Mouse (Mus musculus): ENCODE results near the gene Gm44511. TPM values are rescaled to one million over a fixed set of nuclear protein-coding genes. Genes with fewer than 3 reads are reported as not detected.
A peak's percentile ranks its signal among the peaks of the same experiment; 100 is the strongest.

Gm44511 gene
- total and polyA plus RNA-seq, 3 experiments, result not detected

DNA sequence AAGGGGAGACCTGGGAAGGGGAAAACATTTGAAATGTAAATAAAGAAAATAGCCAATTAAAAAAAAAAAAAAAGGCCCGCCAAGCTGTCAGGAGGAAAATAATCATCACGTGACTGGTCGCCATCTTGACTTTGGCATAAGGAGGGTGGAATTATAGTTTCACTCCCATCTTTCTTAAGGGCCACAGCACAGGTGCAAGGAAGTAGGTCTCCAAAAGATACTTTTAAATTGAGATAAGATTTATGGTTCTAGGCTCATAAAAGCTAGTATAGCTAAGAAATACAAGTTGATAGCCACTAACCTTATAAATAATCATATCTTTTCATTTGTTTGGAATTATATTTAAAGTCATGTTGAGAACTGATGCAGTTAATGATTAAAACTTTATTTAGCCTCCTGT lies 28.8 kb upstream of the Gm44511 start:
- TF ChIP-seq GATA1 (IDR thresholded peaks at IDR 0.05; ENCODE audit: borderline replicate concordance, low read length) (no peak), POLR2AphosphoS5 (IDR thresholded peaks at IDR 0.05; ENCODE audit: insufficient replicate concordance, low read depth, low read length) (no peak), GATA2 (IDR thresholded peaks at IDR 0.05; ENCODE audit: borderline replicate concordance, low read depth, low read length) (no peak), TAL1 (conservative IDR thresholded peaks at IDR 0.05; ENCODE audit: low read depth, low read length) (no peak), CTCF (IDR thresholded peaks at IDR 0.05; ENCODE audit: low read depth, low read length) (no peak)
- H3K4me1 ChIP-seq (ENCODE audit: insufficient read depth, low read depth, low read length), result no peaks in the 10 kb centered on the region
- H3K9me3 ChIP-seq (replicated peaks), result peaks cover 37% of the 10 kb centered on the region
- DNase-seq (ENCODE audit: low spot score) (no peak), ATAC-seq (ENCODE audit: extremely low read depth, insufficient number of reproducible peaks, low FRiP score, poor library complexity, severe bottlenecking) (no peak)
- H3K36me3 ChIP-seq (replicated peaks), result no peaks in the 10 kb centered on the region
- no peak overlapping the region for H3K4me3 ChIP-seq (ENCODE audit: low read depth, low read length)
- no peaks in the 10 kb centered on the region for H3K27me3 ChIP-seq (ENCODE audit: insufficient read depth, low read length)

DNA sequence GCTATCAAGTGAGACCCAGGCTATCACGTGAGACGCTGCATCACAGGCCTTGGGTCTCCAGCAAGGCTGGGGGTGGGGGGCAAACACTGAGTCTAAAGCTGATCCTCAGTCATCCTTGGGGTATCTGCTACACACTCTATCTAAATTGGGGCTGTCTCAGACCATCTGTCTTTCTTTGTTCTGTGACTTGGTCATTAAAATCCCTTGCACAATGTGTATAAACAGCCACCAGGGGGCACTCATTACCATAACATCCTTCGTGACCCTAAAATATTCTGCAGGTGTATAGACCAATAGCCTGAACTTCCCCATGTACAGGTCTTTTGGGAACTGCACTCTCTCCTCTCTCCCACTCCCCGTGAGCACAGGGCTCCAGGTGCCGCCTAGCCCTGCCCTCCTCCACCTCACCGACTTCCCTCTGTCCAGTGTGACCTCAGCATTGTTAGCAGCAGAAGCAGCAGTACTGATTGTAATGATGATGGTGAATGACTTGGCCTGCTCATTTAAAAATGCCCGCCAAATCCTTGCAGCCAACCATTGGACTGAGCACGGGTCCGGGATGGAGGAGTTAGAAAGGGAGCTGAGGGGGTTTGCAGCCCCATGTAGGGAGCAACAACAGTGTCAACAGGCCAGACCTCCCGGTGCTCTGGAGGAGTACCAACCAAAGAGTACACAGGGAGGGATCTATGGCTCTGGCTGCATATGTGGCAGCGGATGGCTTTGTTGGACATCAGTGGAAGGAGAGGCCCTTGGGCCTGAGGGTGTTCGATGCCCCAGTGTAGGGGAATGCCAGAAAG lies 28.1 kb upstream of the Gm44511 start:
- Histone ChIP-seq H3K36me3 (replicated peaks) (no peaks in the 10 kb centered on the region), H3K4me1 (ENCODE audit: insufficient read depth, low read depth, low read length) (no peaks in the 10 kb centered on the region), H3K4me3 (ENCODE audit: low read depth, low read length) (no peak overlapping the region), H3K9me3 (replicated peaks) (peaks cover 39% of the 10 kb centered on the region), H3K27me3 (ENCODE audit: insufficient read depth, low read length) (no peaks in the 10 kb centered on the region)
- ATAC-seq (ENCODE audit: extremely low read depth, insufficient number of reproducible peaks, low FRiP score, poor library complexity, severe bottlenecking) (no peak; the same call in 1 of the 2 replicates), DNase-seq (ENCODE audit: low spot score) (no peak)
- TF ChIP-seq GATA2 (IDR thresholded peaks at IDR 0.05; ENCODE audit: borderline replicate concordance, low read depth, low read length), result no peak

DNA sequence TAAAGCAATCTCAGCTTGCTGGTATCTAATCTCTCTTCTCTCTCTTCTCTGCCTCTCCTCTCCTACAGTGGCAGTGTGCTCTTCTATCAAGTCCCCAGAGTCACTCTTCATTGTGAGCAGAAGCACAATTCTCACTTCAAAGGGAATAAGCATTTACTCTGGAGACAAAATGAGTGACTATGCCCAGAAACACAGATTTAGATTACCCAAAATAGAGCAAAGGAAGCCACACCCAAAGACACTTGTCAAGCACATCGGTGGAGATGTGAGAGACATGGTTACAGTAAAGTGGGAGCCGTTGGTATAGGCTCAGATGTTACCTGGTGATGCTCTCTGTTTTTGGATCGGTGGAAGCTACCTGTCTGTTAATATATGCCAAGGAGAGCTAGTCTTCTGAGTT lies 26.7 kb upstream of the Gm44511 start:
- Histone ChIP-seq H3K4me3 (ENCODE audit: low read depth, low read length) (no peak overlapping the region), H3K9me3 (replicated peaks) (peaks cover 36% of the 10 kb centered on the region), H3K27me3 (ENCODE audit: insufficient read depth, low read length) (no peaks in the 10 kb centered on the region), H3K36me3 (replicated peaks) (no peaks in the 10 kb centered on the region), H3K4me1 (ENCODE audit: insufficient read depth, low read depth, low read length) (no peaks in the 10 kb centered on the region)
- TF ChIP-seq POLR2AphosphoS5 (IDR thresholded peaks at IDR 0.05; ENCODE audit: insufficient replicate concordance, low read depth, low read length) (no peak), CTCF (IDR thresholded peaks at IDR 0.05; ENCODE audit: low read depth, low read length) (no peak), GATA2 (IDR thresholded peaks at IDR 0.05; ENCODE audit: borderline replicate concordance, low read depth, low read length) (no peak), GATA1 (IDR thresholded peaks at IDR 0.05; ENCODE audit: borderline replicate concordance, low read length) (no peak)
- ATAC-seq (ENCODE audit: extremely low read depth, insufficient number of reproducible peaks, low FRiP score, poor library complexity, severe bottlenecking) (no peak), DNase-seq (ENCODE audit: low spot score) (no peak)

DNA sequence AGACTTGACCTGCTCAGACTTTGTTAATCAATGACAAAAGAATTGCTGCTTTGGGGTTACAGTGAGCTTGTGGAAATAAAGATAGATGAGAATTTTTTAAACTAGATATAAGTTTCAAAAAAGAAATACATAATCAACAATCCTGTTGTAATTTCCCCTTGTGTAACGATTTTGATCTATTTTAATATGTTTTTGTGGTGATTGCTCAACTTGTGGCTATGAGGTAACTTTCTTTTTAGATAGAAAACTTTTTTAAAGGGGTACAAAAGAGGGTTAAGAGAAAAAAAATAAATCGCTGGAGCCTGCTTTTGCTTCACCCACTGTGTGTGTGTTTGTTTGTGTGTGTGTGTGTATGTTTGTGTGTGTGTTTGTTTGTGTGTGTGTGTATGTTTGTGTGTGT lies 25.0 kb upstream of the Gm44511 start:
- Histone ChIP-seq H3K36me3 (replicated peaks) (no peaks in the 10 kb centered on the region), H3K27me3 (ENCODE audit: insufficient read depth, low read length) (no peaks in the 10 kb centered on the region), H3K9me3 (replicated peaks) (peaks cover 41% of the 10 kb centered on the region), H3K4me3 (ENCODE audit: low read depth, low read length) (no peak overlapping the region), H3K4me1 (ENCODE audit: insufficient read depth, low read depth, low read length) (no peaks in the 10 kb centered on the region)
- no peak for ATAC-seq (ENCODE audit: extremely low read depth, insufficient number of reproducible peaks, low FRiP score, poor library complexity, severe bottlenecking)
- no peak for DNase-seq (ENCODE audit: low spot score)
- TF ChIP-seq GATA1 (IDR thresholded peaks at IDR 0.05; ENCODE audit: borderline replicate concordance, low read length), result no peak
- no peak for TF ChIP-seq CTCF (IDR thresholded peaks at IDR 0.05; ENCODE audit: low read depth, low read length)
- no peak for TF ChIP-seq POLR2AphosphoS5 (IDR thresholded peaks at IDR 0.05; ENCODE audit: insufficient replicate concordance, low read depth, low read length)
- no peak for TF ChIP-seq TAL1 (conservative IDR thresholded peaks at IDR 0.05; ENCODE audit: low read depth, low read length)
- no peak for TF ChIP-seq GATA2 (IDR thresholded peaks at IDR 0.05; ENCODE audit: borderline replicate concordance, low read depth, low read length)

DNA sequence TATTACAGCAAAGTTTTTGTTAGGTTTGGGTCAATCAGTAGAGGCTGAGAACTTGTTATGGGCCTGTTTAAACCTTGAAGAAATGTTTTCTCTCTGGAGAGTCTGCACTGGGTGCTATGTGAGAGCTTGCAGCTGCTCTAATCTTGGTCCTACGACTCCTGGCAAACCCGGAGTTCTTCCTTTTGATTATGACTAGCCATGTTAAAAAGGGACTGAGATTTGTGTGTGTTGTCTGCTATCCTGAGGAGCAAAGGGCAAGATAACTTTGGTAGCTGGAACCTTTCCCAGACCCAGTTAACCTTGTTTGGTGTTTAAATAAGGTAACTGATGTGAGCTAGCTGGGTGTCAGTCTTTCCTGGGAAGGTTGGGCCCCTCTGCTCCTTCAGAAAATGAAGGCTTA lies 24.6 kb upstream of the Gm44511 start:
- DNase-seq (ENCODE audit: low spot score), result no peak
- Histone ChIP-seq H3K27me3 (ENCODE audit: insufficient read depth, low read length) (no peaks in the 10 kb centered on the region), H3K4me3 (ENCODE audit: low read depth, low read length) (no peak overlapping the region), H3K9me3 (replicated peaks) (peaks cover 43% of the 10 kb centered on the region), H3K36me3 (replicated peaks) (no peaks in the 10 kb centered on the region), H3K4me1 (ENCODE audit: insufficient read depth, low read depth, low read length) (no peaks in the 10 kb centered on the region)
- TF ChIP-seq POLR2AphosphoS5 (IDR thresholded peaks at IDR 0.05; ENCODE audit: insufficient replicate concordance, low read depth, low read length), result no peak
- no peak for TF ChIP-seq GATA2 (IDR thresholded peaks at IDR 0.05; ENCODE audit: borderline replicate concordance, low read depth, low read length)
- TF ChIP-seq CTCF (IDR thresholded peaks at IDR 0.05; ENCODE audit: low read depth, low read length), result no peak
- TF ChIP-seq GATA1 (IDR thresholded peaks at IDR 0.05; ENCODE audit: borderline replicate concordance, low read length), result no peak
- no peak for TF ChIP-seq TAL1 (conservative IDR thresholded peaks at IDR 0.05; ENCODE audit: low read depth, low read length)
- ATAC-seq (ENCODE audit: extremely low read depth, insufficient number of reproducible peaks, low FRiP score, poor library complexity, severe bottlenecking), result no peak

DNA sequence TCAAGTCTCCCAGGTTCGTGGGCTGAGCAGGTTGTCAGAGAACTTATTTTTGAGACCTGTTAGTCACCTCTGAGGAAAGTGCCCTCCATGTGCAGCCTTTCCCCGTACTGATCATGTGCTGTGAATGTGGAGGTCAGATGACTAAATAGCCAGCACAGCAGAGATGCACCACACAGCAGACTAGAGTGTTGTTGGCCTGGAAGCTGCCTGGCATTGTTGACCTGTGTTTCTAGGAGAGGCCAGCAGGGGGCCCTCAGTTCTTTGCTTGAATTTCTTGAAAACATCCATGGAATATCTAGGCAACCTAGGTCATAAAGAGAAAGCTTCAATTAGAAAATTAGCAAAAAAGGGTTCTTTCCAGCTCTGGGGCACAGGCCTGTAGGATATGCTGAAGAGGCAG lies 23.8 kb upstream of the Gm44511 start:
- H3K4me3 ChIP-seq (ENCODE audit: low read depth, low read length), result no peak overlapping the region
- H3K27me3 ChIP-seq (ENCODE audit: insufficient read depth, low read length), result no peaks in the 10 kb centered on the region
- TF ChIP-seq TAL1 (conservative IDR thresholded peaks at IDR 0.05; ENCODE audit: low read depth, low read length), result no peak
- TF ChIP-seq GATA1 (IDR thresholded peaks at IDR 0.05; ENCODE audit: borderline replicate concordance, low read length), result no peak
- no peak for TF ChIP-seq CTCF (IDR thresholded peaks at IDR 0.05; ENCODE audit: low read depth, low read length)
- TF ChIP-seq GATA2 (IDR thresholded peaks at IDR 0.05; ENCODE audit: borderline replicate concordance, low read depth, low read length), result no peak
- TF ChIP-seq POLR2AphosphoS5 (IDR thresholded peaks at IDR 0.05; ENCODE audit: insufficient replicate concordance, low read depth, low read length), result no peak
- H3K9me3 ChIP-seq (replicated peaks), result peaks cover 44% of the 10 kb centered on the region
- no peaks in the 10 kb centered on the region for H3K4me1 ChIP-seq (ENCODE audit: insufficient read depth, low read depth, low read length)
- ATAC-seq (ENCODE audit: extremely low read depth, insufficient number of reproducible peaks, low FRiP score, poor library complexity, severe bottlenecking) (peak; percentile 41), DNase-seq (ENCODE audit: low spot score) (no peak)
- no peaks in the 10 kb centered on the region for H3K36me3 ChIP-seq (replicated peaks)
